Mouse (Mus musculus) liver, adult 2 months (tissue): ENCODE results near the gene Hist1h3d. TPM values are rescaled to one million over a fixed set of nuclear protein-coding genes. Genes with fewer than 3 reads are reported as not detected.
"Not testable (repeated sequence)": the region's sequence is repeated elsewhere in the genome, so short reads cannot be mapped to it uniquely, and the experiment has no call there.

Experiments
- DNase-seq: peaks from one replicate; pipeline ENCODE4 v3.0.0-alpha.2; 2011; ENCODE audit warnings: low read depth, low spot score; ENCODE audit errors: extremely low read depth
- H3K27ac ChIP-seq: fragments of 200-500 bp; replicated peaks from 2 replicates; pipeline ENCODE4 v1.5.1; 2012; ENCODE audit warnings: low read depth, mild to moderate bottlenecking, control low read depth, inconsistent platforms, low read length; ENCODE audit not compliant: insufficient read depth
- H3K27me3 ChIP-seq: fragments of 200-500 bp; 2 replicates; pipeline ENCODE4 v1.6.1; 2012; ENCODE audit warnings: mild to moderate bottlenecking, moderate library complexity, low read length, inconsistent platforms; ENCODE audit not compliant: control insufficient read depth, insufficient read depth
- H3K36me3 ChIP-seq: fragments of 200-500 bp; 2 replicates; pipeline ENCODE4 v1.6.1; 2012; ENCODE audit warnings: low read length, inconsistent platforms; ENCODE audit not compliant: control insufficient read depth, insufficient read depth
- H3K4me1 ChIP-seq: fragments of 200-500 bp; 2 replicates; pipeline ENCODE4 v1.6.1; 2011; ENCODE audit warnings: low read length; ENCODE audit not compliant: control insufficient read depth, insufficient read depth
- H3K4me3 ChIP-seq: fragments of 200-500 bp; 2 replicates; pipeline ENCODE4 v1.5.1; 2011; ENCODE audit warnings: low read depth, mild to moderate bottlenecking, control low read depth, low read length, moderate library complexity; ENCODE audit not compliant: insufficient read depth
- H3K79me2 ChIP-seq: fragments of 200-500 bp; 2 replicates; pipeline ENCODE4 v1.6.1; 2012; ENCODE audit warnings: inconsistent platforms, mild to moderate bottlenecking, low read length, moderate library complexity; ENCODE audit not compliant: control insufficient read depth, insufficient read depth
- H3K9ac ChIP-seq: fragments of 200-500 bp; 2 replicates; pipeline ENCODE4 v1.6.1; 2012; ENCODE audit warnings: low read depth, mild to moderate bottlenecking, control low read depth, inconsistent platforms, low read length
- CTCF ChIP-seq: fragments of 200-500 bp; IDR thresholded peaks from 2 replicates; pipeline ENCODE4 v1.5.1; 2011; ENCODE audit warnings: low read depth, low read length, control low read depth
- POLR2A ChIP-seq: fragments of 200-500 bp; IDR thresholded peaks from 2 replicates; pipeline ENCODE4 v1.6.1; 2011; ENCODE audit warnings: low read length, control low read depth; ENCODE audit not compliant: insufficient read depth; ENCODE audit errors: extremely low read depth
- WGBS: fragments of 180-500 bp; shearing (Covaris S2); methylation state at CpG from one replicate; pipeline ENCODE4 v1.1.7; 2018; 5-methylcytosine and 5-hydroxymethylcytosine counted together
- polyA plus RNA-seq: library from polyadenylated mRNA; depleted of rRNA; stranded (reverse); fragments of >200 nt; gene quantifications from 2 replicates; pipeline ENCODE4 v1.2.3, GENCODE M21; 2012
- total RNA-seq: library from RNA; depleted of rRNA; stranded (reverse); fragments of >200 nt; gene quantifications from 2 replicates; pipeline ENCODE4 v1.2.3, GENCODE M21; 2014

The Hist1h3d gene
- total and polyA plus RNA-seq, 2 experiments, result 0.48 to 3.4 TPM

DNA sequence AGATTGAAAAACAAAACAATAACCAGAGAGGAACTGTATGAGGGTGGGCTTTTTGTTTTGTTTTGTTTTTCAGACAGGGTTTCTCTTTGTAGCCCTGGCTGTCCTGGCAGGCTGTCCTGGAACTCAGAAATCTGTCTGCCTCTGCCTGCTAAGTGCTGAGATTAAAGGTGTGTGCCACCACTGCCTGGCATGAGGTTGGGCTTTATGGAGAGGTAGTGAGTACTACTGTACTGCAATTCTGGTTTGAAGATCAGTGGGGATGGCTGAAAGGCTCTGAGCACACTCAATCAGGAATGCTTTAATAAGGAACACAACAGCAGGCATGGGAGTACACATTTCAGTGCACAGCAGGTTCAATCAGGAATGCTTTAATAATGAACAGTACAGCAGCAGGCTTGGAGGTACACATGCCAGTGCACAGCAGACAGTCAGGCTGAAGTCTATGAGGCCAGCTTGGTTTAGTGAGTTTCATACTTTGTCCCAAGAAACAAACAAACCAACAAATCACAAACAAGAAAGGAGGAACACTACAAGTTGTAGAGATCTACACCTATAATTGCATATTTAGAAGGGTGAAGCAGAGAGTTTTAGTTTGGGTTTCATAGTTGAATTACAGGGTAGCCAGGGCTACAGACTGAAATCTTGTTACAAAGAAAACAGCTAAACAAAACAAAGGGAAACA lies 8.0 kb downstream of the Hist1h3d start:
- Histone ChIP-seq H3K27ac (no peak overlapping the region; the same call in 1 of the 2 replicates), H3K79me2 (no peaks in the 10 kb centered on the region), H3K9ac (no peak overlapping the region), H3K4me3 (no peak overlapping the region), H3K4me1 (peaks cover 11% of the 10 kb centered on the region; the same call in 1 of the 2 replicates), H3K36me3 (no peaks in the 10 kb centered on the region), H3K27me3 (no peaks in the 10 kb centered on the region)
- DNase-seq, result no peak
- TF ChIP-seq CTCF (no peak), POLR2A (no peak)

- no peaks in the 10 kb centered on the region for H3K27me3 ChIP-seq
- H3K36me3 ChIP-seq, result no peaks in the 10 kb centered on the region
- H3K9ac ChIP-seq, result no peak overlapping the region
- no peak for TF ChIP-seq CTCF
- TF ChIP-seq POLR2A, result no peak
- no peak for DNase-seq
- no peak overlapping the region for H3K4me3 ChIP-seq
- H3K79me2 ChIP-seq, result no peaks in the 10 kb centered on the region
- H3K4me1 ChIP-seq, result peaks cover 11% of the 10 kb centered on the region; the same call in 1 of the 2 replicates
- H3K27ac ChIP-seq, result peak overlapping the region; percentile 50
Observed at GRCm38 (mm10) chr13:23584331-23584730, 8.8 kb downstream of the Hist1h3d start.

GRCm38 (mm10) chr13:23585029-23585441 lies 9.5 kb downstream of the Hist1h3d start:
- H3K4me3 ChIP-seq, result peak overlapping the region; percentile 43
- DNase-seq, result peak; percentile 62
- no peaks in the 10 kb centered on the region for H3K27me3 ChIP-seq
- H3K36me3 ChIP-seq, result no peaks in the 10 kb centered on the region
- TF ChIP-seq POLR2A (no peak), CTCF (no peak)
- peak overlapping the region; percentile 32 for H3K27ac ChIP-seq
- no peaks in the 10 kb centered on the region for H3K79me2 ChIP-seq
- H3K4me1 ChIP-seq, result peaks cover 11% of the 10 kb centered on the region; the same call in 1 of the 2 replicates
- H3K9ac ChIP-seq, result peak overlapping the region; percentile 54
- under 1% methylated on average over 21 of the region's 21 CpGs for WGBS

- H3K79me2 ChIP-seq, H3K36me3 ChIP-seq, H3K27me3 ChIP-seq: not testable (repeated sequence)
- Histone ChIP-seq H3K9ac (peak overlapping the region; percentile 74), H3K4me3 (peak overlapping the region; percentile 72), H3K4me1 (peaks cover 11% of the 10 kb centered on the region; the same call in 1 of the 2 replicates), H3K27ac (peak overlapping the region; percentile 68)
- TF ChIP-seq POLR2A, result peak; percentile 61
- peak; percentile 95 for DNase-seq
- under 1% methylated on average over 33 of the region's 36 CpGs for WGBS
Observed at GRCm38 (mm10) chr13:23585442-23586098, 10.0 kb downstream of the Hist1h3d start.

- Histone ChIP-seq H3K79me2 (no peaks in the 10 kb centered on the region), H3K4me1 (peaks cover 11% of the 10 kb centered on the region; the same call in 1 of the 2 replicates), H3K36me3 (no peaks in the 10 kb centered on the region), H3K4me3 (peak overlapping the region; percentile 72), H3K27ac (peak overlapping the region; percentile 35), H3K27me3 (no peaks in the 10 kb centered on the region), H3K9ac (peak overlapping the region; percentile 54; the same call in 1 of the 2 replicates)
- no peak for DNase-seq
- TF ChIP-seq CTCF (no peak), POLR2A (no peak)
- WGBS, result 2% methylated on average over 22 of the region's 22 CpGs
Observed at GRCm38 (mm10) chr13:23586099-23586939, 10.8 kb downstream of the Hist1h3d start.

- WGBS, result 23% methylated on average over 1 of the region's 1 CpGs
- no peak for DNase-seq
- TF ChIP-seq POLR2A (no peak), CTCF (no peak)
- H3K79me2 ChIP-seq, result no peaks in the 10 kb centered on the region
- peak overlapping the region; percentile 72; the same call in 1 of the 2 replicates for H3K4me3 ChIP-seq
- peak overlapping the region; percentile 35; the same call in 1 of the 2 replicates for H3K27ac ChIP-seq
- H3K36me3 ChIP-seq, result no peaks in the 10 kb centered on the region
- no peaks in the 10 kb centered on the region for H3K27me3 ChIP-seq
- no peak overlapping the region; the same call in 1 of the 2 replicates for H3K9ac ChIP-seq
- peaks cover 11% of the 10 kb centered on the region; the same call in 1 of the 2 replicates for H3K4me1 ChIP-seq
Observed at GRCm38 (mm10) chr13:23586940-23587225, 11.3 kb downstream of the Hist1h3d start.
